Mouse (Mus musculus) heart, adult 2 months (tissue): ENCODE data around the gene Zfp119b.

Experiments
- EP300 ChIP-seq: fragments of 200-500 bp; IDR thresholded peaks from 2 replicates; pipeline ENCODE4 v1.6.1; 2011; ENCODE audit warnings: low read depth, low read length, control low read depth; ENCODE audit not compliant: insufficient read depth
- POLR2A ChIP-seq: fragments of 200-500 bp; IDR thresholded peaks from 2 replicates; pipeline ENCODE4 v1.6.1; 2011; ENCODE audit warnings: mild to moderate bottlenecking, low read depth, low read length, control low read depth; ENCODE audit not compliant: insufficient read depth

DNA sequence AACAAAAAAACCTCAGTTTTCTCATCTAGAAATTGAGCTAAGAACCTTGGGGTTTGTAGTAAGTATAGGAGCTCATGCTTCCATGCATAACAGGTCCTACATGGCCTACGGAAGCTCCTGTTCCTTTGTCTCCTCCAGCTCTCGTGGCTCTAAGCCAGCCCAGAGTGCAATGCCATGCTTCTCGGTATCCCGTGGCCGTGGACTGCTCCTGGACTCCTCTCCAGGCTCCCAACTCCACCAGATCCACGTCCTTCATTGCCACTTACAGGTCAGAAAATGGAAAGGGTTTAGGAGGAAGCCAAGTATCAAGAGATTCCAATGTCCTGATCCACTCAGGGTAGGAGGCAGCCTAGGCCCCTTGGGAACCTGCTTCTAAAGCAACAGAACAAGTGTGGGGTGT is 4.5 kb upstream of the Zfp119b start:
- TF ChIP-seq POLR2A = no peak
- TF ChIP-seq EP300 = no peak
